Mouse (Mus musculus) cerebellum, postnatal 14 days (tissue): ENCODE results near the gene Actl7a.

Source experiments
- DNase-seq, 2 experiments: peaks; one replicate each; pipeline ENCODE4 v3.0.0; 2021; ENCODE audit warnings: mixed read lengths in 2 of 2

Actl7a gene

GRCm38 (mm10) chr4:56743363-56744195 lies at the start of gene Actl7a:
Gene Actl7a, plus strand, starts transcription at chr4:56743413.
- no peak for DNase-seq

DNA sequence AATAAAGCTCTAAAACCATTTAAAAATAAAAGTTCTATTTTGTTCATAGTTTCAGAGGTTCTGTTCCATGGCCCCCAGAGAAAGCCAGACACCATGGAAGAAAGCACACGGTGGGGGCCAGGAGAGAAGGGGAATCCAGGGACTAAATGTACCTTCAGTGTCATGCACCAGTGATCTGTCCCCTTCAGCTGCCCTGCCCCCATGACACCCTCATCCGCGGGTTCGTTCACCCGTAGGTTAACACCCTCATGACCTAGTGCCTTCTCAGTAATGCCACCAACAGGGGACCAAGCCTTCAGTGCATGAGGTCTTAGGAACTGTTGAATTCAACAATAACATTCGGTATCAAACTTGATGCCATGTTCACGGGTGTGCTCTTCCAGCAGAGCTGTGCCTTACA lies 46.8 kb upstream of the Actl7a start:
- no peak for DNase-seq

- no peak for DNase-seq
These were observed 44.5 kb upstream of the Actl7a start for GRCm38 (mm10) chr4:56698671-56699070.

GRCm38 (mm10) chr4:56702234-56702633 lies 41.0 kb upstream of the Actl7a start:
- DNase-seq = no peak

DNA sequence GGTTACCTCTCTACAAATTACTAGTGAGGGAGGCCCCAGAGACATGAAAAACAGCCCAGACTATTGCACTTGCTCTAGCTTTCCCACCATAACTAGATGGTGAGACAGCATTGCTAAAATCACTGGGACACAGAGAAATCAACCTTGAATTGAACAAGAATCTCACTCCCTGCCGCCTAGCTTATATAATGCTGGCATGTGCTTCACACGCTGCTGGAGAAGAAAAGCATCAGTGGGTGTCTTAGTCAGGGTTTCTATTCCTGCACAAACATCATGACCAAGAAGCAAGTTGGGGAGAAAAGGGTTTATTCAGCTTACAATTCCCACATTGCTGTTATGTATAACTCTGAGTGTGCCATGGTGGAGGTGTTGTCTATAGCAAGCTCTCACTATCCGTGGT lies 30.1 kb upstream of the Actl7a start:
- DNase-seq = no peak

GRCm38 (mm10) chr4:56716801-56717200 lies 26.4 kb upstream of the Actl7a start:
- DNase-seq = no peak

- DNase-seq = no peak
These were observed 25.3 kb upstream of the Actl7a start for GRCm38 (mm10) chr4:56717932-56718331.

- DNase-seq = no peak
These were observed 24.4 kb upstream of the Actl7a start for GRCm38 (mm10) chr4:56718573-56719442.

DNA sequence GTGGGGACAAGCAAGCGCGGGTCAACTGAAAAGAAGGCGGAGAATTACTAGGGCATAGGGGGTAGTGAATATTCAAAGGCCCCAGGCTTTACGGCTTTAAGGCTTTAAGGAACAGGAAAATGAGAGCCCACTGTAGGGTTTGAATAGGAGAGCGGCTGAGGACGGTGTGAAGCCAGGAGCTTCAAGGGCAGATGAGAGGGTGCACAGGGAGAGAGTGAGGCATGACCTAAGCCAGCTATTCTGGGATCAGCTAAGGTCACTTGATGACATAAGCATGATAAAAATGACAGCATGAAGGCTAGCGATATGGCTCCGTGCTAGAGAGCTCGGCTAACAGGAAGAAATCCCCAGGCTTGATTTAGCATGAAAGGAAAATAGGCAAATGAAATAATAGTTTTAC lies 23.8 kb upstream of the Actl7a start:
- DNase-seq = no peak

GRCm38 (mm10) chr4:56720403-56720802 lies 22.8 kb upstream of the Actl7a start:
- no peak for DNase-seq

GRCm38 (mm10) chr4:56721469-56721868 lies 21.7 kb upstream of the Actl7a start:
- DNase-seq = peak; percentile 44 to 71

DNA sequence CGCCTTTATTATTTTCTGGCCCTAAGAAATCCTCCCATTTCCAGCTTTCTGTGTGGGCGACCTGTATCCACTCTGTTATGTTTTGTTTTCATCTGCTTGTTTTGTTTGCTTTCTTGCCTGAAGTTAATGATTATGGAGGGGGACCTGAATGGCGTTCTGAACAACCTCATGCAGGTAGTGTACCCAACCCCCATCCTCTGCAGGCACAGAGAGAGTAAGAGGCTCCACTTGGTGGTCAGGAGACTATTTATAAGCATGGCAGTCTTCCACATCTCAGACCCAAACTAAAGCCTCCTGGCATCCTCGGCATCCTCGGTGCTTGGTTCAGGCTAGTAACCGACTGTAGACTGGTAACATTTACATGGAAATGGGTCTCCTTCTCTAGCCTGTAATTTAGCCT lies 20.9 kb upstream of the Actl7a start:
- DNase-seq = no peak

DNA sequence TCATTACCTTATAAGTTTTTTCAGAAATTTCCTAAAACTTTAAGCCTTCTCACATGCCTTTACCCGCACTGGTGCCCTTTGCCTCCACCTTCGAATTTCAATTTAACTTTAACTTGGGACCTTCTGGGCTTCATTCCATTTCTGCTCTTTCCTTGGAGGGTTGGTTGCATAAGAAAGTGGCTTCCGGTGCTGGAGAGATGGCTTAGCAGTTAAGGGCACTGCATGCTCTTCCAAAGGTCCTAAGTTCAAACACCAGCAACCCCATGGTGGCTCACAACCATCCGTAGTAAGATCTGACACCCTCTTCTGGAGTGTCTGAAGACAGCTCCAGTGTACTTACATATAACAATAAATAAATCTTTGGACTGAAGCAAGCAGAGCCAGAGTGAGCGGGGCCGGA lies 20.0 kb upstream of the Actl7a start:
- no peak for DNase-seq

GRCm38 (mm10) chr4:56725839-56726238 lies 17.4 kb upstream of the Actl7a start:
- peak in 1 of 2 experiments; percentile 45 for DNase-seq

- no peak for DNase-seq
These were observed 3.2 kb upstream of the Actl7a start, which contains the start of gene Gm26657 for GRCm38 (mm10) chr4:56740020-56740485. Gene Gm26657, plus strand, starts transcription at chr4:56740070.

- DNase-seq = no peak
These were observed 2.6 kb upstream of the Actl7a start for GRCm38 (mm10) chr4:56740611-56741010.

DNA sequence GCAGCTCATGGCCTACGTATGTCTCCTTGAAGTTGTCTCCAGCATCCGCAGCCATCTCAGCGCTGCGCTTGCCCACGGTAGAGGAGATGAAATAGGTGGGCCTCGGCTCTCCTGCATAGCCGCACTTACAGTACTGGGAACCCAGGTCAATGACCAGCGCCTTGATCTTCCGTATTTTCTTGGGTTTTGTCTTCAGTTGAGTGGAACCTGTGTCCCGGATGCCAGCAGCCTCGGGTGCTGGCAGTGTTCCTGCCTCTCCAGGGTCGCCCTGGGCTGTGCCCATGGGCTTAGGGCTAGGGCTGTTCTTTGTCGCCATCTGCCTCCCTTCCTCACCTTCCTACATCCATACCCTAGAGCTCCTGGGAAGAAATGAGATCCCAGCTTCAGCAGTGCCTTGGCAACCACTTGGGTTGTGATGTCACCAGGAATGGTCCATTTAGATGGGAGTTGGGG lies 2.1 kb upstream of the Actl7a start, which contains the start of gene Actl7b:
TSS of gene Actl7b (minus strand) at position 403 of the 453 bp plus-strand sequence.
- DNase-seq = no peak

DNA sequence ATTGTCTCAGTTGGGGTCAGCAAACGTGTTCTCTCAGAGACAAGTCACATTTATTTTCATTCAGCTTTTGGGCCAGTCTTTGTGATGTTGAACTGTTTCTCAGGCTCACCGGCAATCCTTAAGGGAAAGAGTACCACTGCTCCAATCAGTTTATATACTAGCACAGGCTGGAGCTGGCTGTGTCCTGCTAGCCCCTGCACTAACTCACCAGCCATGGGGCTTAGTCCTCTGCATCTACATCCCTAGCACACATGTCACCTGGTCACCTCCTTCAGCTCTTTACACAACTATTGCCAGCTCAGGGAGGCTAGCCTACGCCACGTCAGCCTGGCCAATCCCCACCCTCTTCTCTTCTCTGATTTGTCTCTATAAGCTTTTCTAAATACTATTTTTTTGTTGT lies 515 bp upstream of the Actl7a start:
- no peak for DNase-seq

- DNase-seq = no peak
These were observed 3.1 kb downstream of the Actl7a start for GRCm38 (mm10) chr4:56746345-56746744.

DNA sequence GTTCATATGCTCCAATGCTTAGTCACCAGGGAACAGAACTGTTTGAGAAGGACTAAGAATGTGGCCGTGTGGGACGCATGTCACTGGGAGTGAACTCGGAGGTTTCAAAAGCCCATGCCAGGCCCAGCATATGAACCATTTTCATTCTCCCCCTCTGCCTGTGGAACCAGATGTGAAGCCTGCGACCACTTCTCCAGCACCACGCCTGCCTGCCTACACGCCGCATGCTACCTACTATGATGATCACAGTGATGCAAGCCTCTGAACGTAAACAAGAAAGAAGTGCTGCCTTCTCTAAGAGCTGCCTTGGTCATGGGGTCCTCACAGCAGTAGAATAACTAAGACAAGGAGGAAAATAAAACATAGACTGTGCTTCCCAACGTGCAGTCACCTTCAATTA lies 4.2 kb downstream of the Actl7a start:
- no peak for DNase-seq

- DNase-seq = no peak
These were observed 12.8 kb downstream of the Actl7a start for GRCm38 (mm10) chr4:56756021-56756420.

DNA sequence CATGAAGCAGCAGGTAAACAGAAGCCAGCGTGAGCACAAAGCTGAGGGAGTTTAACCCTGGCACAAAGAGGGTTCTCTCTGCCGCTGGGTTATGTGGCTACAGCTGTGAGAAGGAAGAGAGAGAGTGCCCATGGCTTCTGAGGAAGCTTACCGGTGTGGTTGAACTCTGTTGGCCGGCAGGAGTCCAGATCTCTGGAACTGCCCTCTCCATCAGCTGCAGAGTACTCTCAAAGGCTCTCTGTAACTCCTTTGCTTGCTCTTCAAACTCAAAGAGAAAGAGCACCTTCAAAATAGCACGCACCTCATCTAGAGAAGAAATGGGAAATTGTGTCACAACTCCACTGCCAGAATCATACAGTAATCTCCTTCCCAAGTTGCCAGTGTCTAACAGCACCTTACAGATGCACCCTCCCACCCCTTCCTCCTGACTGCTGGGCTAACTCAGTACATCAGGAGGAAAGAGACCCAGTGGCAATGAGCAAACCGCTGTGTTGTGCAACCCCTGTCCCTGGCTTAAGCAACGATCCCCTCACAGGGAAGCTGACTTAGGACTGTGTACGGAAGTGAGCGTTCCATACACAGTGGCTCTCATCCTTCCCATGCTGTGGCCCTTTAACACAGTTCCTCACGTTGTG lies 13.9 kb downstream of the Actl7a start:
- no peak for DNase-seq

- DNase-seq = no peak
These were observed 14.5 kb downstream of the Actl7a start for GRCm38 (mm10) chr4:56757693-56758092.
